Mouse (Mus musculus) cortical plate, adult 2 months (tissue): Measurements from ENCODE around the gene Nfe2l1.

Experiments used
- CTCF ChIP-seq: fragments of 200-500 bp; IDR thresholded peaks from 2 replicates; pipeline ENCODE4 v1.5.1; 2011; ENCODE audit warnings: mild to moderate bottlenecking, control low read depth, low read length; ENCODE audit not compliant: insufficient read depth; ENCODE audit errors: extremely low read depth
- POLR2A ChIP-seq: fragments of 200-500 bp; IDR thresholded peaks from 2 replicates; pipeline ENCODE4 v1.6.1; 2011; ENCODE audit warnings: mild to moderate bottlenecking, low read length, control low read depth; ENCODE audit not compliant: insufficient read depth; ENCODE audit errors: extremely low read depth

DNA sequence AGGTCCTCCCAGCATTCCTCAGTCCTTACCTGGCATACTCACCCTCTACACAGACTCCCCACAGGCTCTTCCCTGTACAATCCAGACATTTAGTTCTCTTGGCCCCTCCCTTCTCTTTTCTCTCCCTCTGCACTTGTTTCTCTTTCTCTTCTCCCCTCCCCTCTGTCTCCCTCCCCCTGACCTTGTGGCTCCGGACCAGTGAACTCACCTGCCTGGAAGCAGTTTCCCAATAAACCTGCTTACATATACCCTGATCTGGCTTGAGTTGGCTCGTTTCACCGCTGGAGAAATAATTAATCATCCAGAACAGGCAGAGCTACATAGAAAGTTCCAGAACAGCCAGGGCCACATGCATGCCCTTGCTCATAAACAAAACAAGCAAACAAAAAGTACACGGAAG, 1.7 kb upstream of the Nfe2l1 start:
- TF ChIP-seq CTCF (no peak), POLR2A (no peak)
